Mouse (Mus musculus) urinary bladder, postnatal 36 days (tissue): ENCODE results near the gene Rxfp1.

Experiments
- DNase-seq, 2 experiments: peaks; one replicate each; pipeline ENCODE4 v3.0.0; 2022; ENCODE audit warnings: low spot score in 2 of 2, mixed read lengths in 1 of 2

Gene Rxfp1

DNA sequence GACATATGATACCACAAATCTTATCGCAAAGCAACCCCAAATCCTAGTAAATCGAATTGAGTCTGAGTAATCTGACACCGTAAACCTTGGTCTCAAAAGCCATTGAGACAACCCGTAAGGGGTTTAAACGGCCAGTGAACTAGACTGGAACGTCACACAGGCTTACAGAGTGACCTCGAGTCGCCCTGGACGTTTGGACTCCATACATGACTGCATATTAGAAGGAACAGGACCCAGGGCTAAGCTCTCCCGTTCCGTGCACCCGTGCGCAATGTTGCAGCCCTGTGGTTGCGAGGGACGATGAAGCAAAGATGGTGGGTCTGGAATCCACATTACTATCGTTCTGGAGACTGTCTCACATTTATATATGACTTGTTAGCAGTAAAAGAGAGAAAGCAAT, 65.5 kb downstream of the Rxfp1 start:
- no peak for DNase-seq

DNA sequence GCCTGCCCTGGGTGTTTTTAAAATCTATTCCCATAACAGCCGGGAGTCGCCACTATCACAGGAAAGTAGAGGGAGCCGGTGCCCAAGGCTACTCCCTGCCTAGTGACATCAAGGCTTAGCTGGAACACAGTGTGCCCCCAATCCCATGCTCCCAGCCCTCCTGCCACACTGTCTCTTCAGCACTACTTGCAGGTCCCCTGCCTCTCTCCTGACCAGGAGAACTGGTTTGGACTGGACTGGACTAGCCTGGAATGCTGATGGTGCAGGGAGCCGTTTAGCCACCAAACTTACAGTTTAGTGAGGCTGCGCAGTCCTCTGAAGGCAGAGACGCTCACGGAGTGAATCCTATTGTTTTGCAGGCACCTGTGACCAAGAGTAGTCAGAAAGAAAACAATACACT, 67.1 kb downstream of the Rxfp1 start:
- no peak for DNase-seq

GRCm38 (mm10) chr3:79664787-79665408, 72.8 kb downstream of the Rxfp1 start:
- peak; percentile 5 to 6 for DNase-seq

- DNase-seq, result no peak
Measured at GRCm38 (mm10) chr3:79656682-79657081, 81.0 kb downstream of the Rxfp1 start.

DNA sequence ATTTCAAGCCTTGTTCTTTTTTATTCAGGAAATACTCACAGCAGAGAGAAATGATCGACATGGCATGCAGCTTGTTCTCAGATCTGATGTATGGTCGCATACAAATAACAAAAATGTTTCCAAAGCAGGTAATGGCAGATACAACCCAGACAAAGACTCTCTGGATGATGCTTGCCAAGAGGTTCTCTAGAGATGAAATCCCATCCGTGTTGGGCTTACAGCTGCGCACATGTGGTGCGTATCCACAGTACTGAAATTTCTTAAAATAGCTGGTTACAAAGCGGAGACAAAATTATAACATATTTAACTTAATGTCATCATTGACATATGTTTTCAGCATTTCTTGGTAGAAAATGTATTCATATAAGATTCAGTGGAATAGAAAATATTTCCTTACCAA, 85.6 kb downstream of the Rxfp1 start:
- DNase-seq, result no peak

- DNase-seq, result peak in 1 of 2 experiments; percentile 66
Measured at GRCm38 (mm10) chr3:79629416-79629730, 108.3 kb downstream of the Rxfp1 start, which contains the start of gene Etfdh. TSS of gene Etfdh (minus strand) at chr3:79629500.

- peak; percentile 87 to 94 for DNase-seq
Measured at GRCm38 (mm10) chr3:79628561-79629415, 108.9 kb downstream of the Rxfp1 start, which contains the start of gene 4930579G24Rik. TSS of gene 4930579G24Rik (plus strand) at chr3:79629079.

- DNase-seq, result no peak
Measured at GRCm38 (mm10) chr3:79628182-79628560, 109.5 kb downstream of the Rxfp1 start.

DNA sequence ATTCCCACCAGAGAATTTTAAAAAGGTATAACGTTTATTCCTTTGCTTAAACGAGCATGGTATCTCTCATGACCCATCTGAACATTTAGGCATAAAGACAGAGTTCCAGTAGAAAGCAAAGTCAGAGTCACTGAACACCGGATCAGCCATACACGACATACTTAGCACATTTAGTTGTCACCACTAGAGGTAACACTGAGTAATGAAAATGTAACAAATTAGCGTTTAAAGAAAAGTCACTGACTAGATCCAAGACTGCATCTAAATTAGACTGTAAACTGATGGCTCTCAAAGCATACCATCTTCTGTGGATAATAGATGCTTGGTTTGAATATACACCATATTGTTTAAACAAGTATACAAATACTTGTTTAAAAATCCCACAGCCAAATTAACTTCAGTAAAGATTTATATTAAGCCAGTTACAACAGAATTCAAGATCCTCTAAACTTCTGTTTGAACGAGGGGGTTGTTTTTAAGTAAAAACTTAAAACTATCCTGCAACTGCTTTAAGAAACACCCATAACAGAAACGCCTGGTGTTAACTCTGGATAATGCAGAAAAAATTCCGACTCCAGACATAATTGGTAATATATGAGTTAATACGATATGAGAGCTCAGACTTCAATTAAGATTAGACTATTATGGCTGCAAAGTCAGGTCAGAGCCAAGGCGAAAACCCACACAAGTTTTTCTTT, 110.0 kb downstream of the Rxfp1 start:
- no peak for DNase-seq

DNA sequence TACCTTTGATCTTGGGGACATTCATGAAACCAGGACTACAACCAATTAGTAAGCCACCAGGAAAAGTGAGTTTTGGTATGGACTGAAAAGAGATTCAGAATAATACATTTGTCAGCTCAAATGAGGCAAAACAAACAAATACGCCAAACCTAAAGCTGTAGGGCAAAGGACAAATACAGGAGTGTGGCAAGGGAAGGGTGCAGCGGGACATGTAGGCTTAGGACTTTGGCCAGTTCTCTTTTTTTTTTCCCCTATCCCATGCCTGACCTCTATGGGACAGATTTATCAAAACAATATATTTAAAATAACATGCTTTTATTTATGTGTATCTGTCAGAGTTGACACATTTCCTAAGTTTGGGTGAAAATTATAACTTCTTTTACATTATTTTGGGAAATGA, 127.8 kb downstream of the Rxfp1 start:
- no peak for DNase-seq

DNA sequence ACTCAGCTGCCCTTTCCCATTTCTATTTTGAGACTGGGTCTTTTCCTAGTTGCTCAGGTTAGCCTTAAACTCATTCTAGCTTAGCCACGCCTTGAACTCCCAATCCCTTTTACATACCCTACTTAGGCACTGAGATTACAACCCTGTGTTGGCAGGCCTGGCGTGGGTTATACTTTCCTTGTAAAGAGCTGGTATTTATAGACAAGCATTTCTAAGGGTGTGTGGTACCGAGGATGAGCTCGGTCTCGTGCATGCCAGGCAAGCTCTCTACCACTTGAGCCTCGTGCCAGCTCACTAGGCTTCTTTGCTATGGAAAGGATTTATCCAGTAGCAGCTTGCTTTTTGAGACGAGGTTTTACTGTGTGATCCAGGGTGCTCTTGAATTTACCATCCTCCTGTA, 142.2 kb downstream of the Rxfp1 start:
- DNase-seq, result no peak

- DNase-seq, result no peak
Measured at GRCm38 (mm10) chr3:79591793-79592471, 145.7 kb downstream of the Rxfp1 start.
